Mouse (Mus musculus) erythroblast, adult 5-6 weeks (primary cell): Measurements from ENCODE around the gene Acvr1b. TPM values are rescaled to one million over a fixed set of nuclear protein-coding genes. Genes with fewer than 3 reads are reported as not detected.

Experiments used
- ATAC-seq: replicated peaks from 2 replicates; pipeline ENCODE4 v1.8.0; 2016; ENCODE audit warnings: moderate number of reproducible peaks, mild to moderate bottlenecking, moderate TSS enrichment, inconsistent platforms; ENCODE audit not compliant: poor library complexity, low FRiP score, severe bottlenecking
- total RNA-seq, 2 experiments: library from RNA; stranded (forward) in 1 of 2; stranded (reverse) in 1 of 2; fragments of 150-400 nt in 1 of 2; fragments of 200-764, 138-1000 nt in 1 of 2; gene quantifications; 2 replicates each; pipeline versions ENCODE4 v1.2.3 to v1.2.4; 2015 to 2017; ENCODE audit warnings: low replicate concordance in 2 of 2

Gene Acvr1b
- total RNA-seq, 2 experiments from 2014 or later = 0.38 to 2.6 TPM

- ATAC-seq = peak; percentile 67; the same call in 1 of the 2 replicates
Observed at GRCm38 (mm10) chr15:101145424-101146099, 28.3 kb upstream of the Acvr1b start.

DNA sequence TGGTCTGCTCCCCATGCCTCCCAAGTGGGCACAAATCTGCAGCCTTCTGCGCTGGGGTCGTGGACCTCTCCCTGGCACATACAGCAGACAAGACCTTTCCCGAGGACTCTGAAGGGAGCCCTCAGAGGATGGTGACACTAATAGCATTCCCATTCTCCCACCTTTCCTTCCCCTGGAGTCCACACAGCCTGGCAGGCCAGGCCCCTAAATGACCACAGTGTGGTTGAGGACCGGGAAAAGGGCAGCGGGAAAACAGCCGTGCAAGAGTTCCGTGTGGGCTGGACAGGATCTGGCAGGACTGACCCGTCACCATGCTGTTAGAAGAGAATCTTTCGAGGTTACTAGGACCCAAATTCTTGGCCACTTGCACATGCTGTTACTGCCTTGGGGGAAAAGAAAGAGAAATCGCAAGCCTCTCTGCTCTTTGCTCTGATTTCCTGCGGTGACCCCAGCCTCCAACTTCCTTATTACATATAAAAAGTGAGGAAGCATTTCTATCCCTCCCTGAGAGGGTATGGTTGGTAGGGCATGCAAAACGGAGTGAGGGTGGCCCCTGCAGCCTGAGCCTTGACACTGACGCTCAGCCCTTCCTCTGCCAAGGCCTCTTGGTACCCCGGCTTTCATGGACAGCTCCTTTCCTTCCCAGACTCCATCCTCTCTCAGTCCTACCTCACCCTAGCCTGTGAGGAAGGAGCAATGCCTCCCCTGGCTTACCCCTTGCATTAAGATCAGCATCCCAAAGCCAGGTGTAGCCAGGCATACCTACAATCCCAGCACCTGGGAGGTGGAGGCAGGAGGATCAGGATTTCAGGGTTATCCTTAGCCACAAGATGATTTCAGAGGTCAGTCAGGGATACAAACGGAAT is 27.5 kb upstream of the Acvr1b start:
- ATAC-seq = no peak

- no peak for ATAC-seq
Observed at GRCm38 (mm10) chr15:101147115-101147909, 26.6 kb upstream of the Acvr1b start.

DNA sequence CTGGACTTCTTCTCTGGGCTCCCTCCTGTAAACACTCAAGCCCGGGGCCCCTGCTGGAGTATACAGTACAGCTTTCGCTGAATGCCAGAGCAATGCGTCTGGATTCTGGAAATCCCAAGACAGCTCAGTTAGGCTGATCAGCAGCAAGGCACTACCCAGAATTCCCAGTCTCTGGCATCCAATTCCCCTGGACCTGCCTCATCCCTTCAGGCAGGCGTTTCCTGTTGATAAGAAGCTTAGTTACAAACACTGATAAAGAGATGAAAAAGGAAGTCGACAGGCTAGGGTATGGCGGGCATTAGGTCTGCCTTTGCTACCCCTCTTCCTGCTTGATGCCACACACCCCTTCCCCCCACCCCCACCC is 26.0 kb upstream of the Acvr1b start:
- no peak for ATAC-seq

DNA sequence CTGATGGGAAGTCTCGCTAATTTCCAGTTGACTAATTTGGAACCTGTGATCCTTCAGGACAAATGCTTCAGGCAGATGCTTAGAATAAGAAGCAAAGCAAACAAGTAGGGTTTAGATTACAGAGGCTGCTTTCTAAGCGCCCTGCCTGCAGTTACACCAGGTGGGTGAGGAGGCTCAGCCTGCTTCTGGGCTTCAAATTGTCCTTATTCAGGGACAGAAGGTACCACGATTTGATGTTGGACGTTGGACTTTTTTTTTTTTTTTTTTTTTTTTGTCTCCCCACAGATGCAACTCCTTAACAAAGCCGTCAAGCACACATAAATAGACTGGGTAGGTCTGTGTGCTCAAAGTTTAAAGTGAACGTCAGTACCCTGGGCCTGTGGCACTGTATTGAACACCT is 25.3 kb upstream of the Acvr1b start:
- ATAC-seq = no peak

- no peak for ATAC-seq
Observed at GRCm38 (mm10) chr15:101151409-101152261, 22.2 kb upstream of the Acvr1b start.

DNA sequence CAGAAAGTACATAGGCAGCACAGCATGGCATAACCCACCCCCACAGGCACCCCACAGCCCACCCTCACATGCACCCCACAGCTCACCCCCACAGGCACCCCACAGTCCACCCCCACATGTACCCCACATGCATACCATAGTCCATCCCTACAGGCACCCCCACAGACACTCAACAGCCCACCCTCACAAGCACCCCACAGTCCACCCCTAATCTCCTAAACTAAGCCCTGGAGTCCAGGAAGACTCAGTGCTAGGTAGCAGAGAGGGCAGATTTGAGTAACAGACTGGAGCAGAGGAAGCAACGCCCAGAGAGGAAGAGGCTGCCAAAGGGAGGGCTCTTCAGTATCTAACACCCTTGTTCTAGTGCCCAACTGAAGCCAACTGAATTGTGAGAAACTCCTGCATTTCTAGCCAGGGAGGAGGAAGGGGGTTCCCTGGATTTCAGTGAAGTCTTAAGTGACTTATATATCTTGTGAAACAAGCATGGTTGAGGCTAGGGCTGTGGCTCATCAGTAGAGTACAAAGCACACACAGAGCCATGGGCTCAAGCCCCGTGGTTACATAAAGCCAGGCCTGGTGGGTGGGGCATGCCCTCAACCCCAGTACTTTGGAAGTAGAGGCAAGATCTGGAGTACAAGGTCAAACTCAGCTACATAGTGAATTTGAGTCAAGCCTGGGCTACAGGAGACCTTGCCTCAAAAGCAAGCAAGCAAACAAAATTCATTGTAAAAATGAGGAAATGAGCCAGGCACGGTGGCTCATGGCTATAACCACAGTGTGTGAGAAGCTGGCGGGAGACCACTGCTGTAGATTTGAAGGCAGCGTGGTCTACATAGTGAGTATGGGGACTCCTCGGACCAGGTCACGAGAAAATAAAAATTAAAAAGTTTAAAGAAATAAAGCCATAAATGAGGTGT is 18.9 kb upstream of the Acvr1b start:
- ATAC-seq = no peak

DNA sequence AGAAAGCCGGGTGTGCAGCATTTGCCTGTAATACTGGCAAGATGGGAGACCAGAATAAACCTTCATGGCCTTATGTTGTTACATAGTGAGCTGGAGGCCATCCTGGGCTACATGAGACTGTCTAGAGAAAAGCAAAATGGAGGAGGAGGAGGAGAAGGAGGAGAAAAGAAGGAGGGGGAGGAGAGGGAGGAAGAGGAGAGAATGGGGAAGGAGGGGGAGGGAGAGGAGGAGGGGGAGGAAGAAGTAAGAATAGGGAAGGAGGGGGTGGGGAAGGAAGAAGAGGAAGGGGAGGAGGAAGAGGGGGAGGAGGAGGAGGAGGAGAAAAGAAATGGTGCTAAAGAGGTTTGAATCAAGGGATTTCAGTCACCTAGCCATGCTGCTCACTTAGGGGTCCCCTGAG is 13.7 kb upstream of the Acvr1b start:
- ATAC-seq = no peak

GRCm38 (mm10) chr15:101160591-101160990 is 13.3 kb upstream of the Acvr1b start:
- no peak for ATAC-seq

DNA sequence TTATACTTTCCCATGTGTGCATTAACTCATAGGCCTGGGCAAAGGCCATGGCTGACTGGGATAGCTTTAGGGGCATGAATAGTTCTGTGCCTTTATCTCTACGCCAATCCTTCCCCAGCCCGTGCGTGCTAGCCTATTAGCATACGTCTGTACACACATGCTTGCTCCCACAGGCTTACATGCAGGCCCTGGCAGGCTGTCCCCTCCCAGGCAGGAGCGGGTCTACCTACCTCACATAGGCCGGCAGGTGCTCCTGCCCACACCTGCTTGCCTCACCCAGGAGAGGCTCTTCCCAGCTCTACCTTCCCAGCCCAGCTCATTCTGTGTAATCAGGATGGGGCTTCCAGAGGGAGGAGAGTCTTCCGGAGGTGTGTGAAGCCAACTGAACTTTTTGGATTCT is 12.3 kb upstream of the Acvr1b start:
- no peak for ATAC-seq

- ATAC-seq = no peak
Observed at GRCm38 (mm10) chr15:101163056-101163458, 10.8 kb upstream of the Acvr1b start.

GRCm38 (mm10) chr15:101163854-101164253 is 10.0 kb upstream of the Acvr1b start:
- ATAC-seq = no peak

GRCm38 (mm10) chr15:101164291-101164690 is 9.6 kb upstream of the Acvr1b start:
- ATAC-seq = no peak

DNA sequence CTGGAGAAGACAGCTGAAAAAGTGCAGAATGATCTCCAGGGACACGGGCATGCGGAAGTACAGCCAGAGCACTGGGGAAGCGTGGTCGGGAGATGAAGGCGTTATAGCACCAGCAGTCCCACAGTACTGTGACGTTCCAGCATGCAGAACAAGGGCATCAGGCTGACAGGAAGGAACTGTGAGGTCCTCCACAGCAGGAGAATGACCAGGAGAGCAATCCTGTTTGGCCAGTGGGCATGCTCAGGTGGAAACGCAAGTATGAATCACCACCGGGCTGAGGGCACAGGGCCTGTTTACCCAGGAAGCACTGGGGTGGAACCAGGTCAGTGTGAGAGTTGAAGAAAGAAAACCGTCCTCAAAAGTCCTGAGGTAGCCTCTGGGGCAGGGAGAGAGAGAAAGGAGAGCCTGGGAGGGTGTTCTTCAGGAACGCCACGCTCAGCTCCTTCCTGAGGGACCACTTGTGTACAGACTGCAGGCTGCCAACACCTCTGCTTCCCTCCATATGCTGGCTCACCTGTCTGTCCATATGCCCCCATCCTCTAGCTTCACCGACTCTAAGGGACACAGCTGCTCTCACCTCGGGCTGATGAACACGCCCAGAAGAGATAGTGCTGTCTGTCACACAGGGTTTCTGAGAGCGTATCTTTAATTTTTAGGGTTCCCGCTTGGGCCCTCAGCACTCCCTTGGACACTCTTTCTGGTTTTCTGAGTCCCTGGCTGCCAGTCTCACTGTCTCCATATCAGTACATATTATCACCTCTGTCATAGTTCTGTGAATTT is 8.0 kb upstream of the Acvr1b start:
- no peak for ATAC-seq

- ATAC-seq = no peak
Observed at GRCm38 (mm10) chr15:101167553-101167952, 6.3 kb upstream of the Acvr1b start.

GRCm38 (mm10) chr15:101169910-101170309 is 4.0 kb upstream of the Acvr1b start:
- ATAC-seq = no peak

- ATAC-seq = no peak
Observed at GRCm38 (mm10) chr15:101170413-101170980, 3.4 kb upstream of the Acvr1b start.

DNA sequence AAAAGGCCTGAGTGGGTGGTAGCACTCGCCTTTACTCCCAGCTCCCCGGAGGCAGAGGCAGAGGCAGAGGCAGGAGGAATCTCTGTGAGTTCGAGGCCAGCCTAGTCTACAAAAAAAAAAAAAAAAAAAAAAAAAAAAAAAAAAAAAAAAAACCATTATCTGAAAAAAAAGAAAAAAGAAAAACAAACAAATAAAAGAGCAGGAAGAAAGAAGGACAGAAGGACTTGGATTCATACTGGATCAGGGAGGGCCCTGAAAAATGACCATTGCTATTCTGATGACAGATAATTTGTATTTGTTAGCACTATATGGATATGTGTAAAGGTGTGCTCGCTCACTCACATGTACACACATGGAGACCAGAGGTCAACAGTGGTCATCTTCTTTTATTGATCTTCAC is 2.6 kb upstream of the Acvr1b start:
- no peak for ATAC-seq
